Mouse (Mus musculus) lung, postnatal 4 days (tissue): ENCODE measurements around the gene Zfp60.
"Not testable (repeated sequence)": the region's sequence is repeated elsewhere in the genome, so short reads cannot be mapped to it uniquely, and the experiment has no call there.

Experiments used
- DNase-seq, 2 experiments: peaks; one replicate each; pipeline ENCODE4 v3.0.0; 2021

The Zfp60 gene

GRCm38 (mm10) chr7:27731281-27731883 is at the start of gene Zfp60:
TSS of gene Zfp60 (plus strand) at chr7:27731389.
- DNase-seq = peak; percentile 88 to 89

- no peak for DNase-seq
Observed at GRCm38 (mm10) chr7:27683218-27683617, 48.0 kb upstream of the Zfp60 start.

- DNase-seq = no peak
Observed at GRCm38 (mm10) chr7:27685220-27685619, 46.0 kb upstream of the Zfp60 start.

- DNase-seq = no peak
Observed at GRCm38 (mm10) chr7:27685681-27686080, 45.5 kb upstream of the Zfp60 start.

- DNase-seq = no peak
Observed at GRCm38 (mm10) chr7:27687043-27687442, 44.1 kb upstream of the Zfp60 start.

GRCm38 (mm10) chr7:27687836-27688235 is 43.4 kb upstream of the Zfp60 start:
- no peak for DNase-seq

GRCm38 (mm10) chr7:27688246-27688788 is 42.9 kb upstream of the Zfp60 start:
- no peak for DNase-seq

GRCm38 (mm10) chr7:27688815-27689612 is 42.2 kb upstream of the Zfp60 start, which contains the start of gene Zfp607b:
TSS of gene Zfp607b (plus strand) at chr7:27689340.
- peak; percentile 92 to 95 for DNase-seq

- DNase-seq = peak in 1 of 2 experiments; percentile 43
Observed at GRCm38 (mm10) chr7:27691076-27691475, 40.1 kb upstream of the Zfp60 start.

- no peak for DNase-seq
Observed at GRCm38 (mm10) chr7:27696711-27697110, 34.5 kb upstream of the Zfp60 start.

- no peak for DNase-seq
Observed at GRCm38 (mm10) chr7:27710402-27710801, 20.8 kb upstream of the Zfp60 start.

GRCm38 (mm10) chr7:27721951-27722350 is 9.2 kb upstream of the Zfp60 start:
- no peak for DNase-seq

GRCm38 (mm10) chr7:27725566-27726538 is 5.3 kb upstream of the Zfp60 start:
- peak in 1 of 2 experiments; percentile 43 for DNase-seq

GRCm38 (mm10) chr7:27727471-27727870 is 3.7 kb upstream of the Zfp60 start:
- DNase-seq = no peak

- DNase-seq = peak in 1 of 2 experiments; percentile 6
Observed at GRCm38 (mm10) chr7:27731946-27732345, 757 bp downstream of the Zfp60 start.

- no peak for DNase-seq
Observed at GRCm38 (mm10) chr7:27732508-27732907, 1.3 kb downstream of the Zfp60 start.

GRCm38 (mm10) chr7:27735457-27735856 is 4.3 kb downstream of the Zfp60 start:
- DNase-seq = no peak

GRCm38 (mm10) chr7:27756351-27757047 is 25.3 kb downstream of the Zfp60 start:
- no peak for DNase-seq

GRCm38 (mm10) chr7:27757048-27757375 is 25.8 kb downstream of the Zfp60 start:
- no peak for DNase-seq

GRCm38 (mm10) chr7:27765176-27765886 is 34.1 kb downstream of the Zfp60 start:
- no peak for DNase-seq

GRCm38 (mm10) chr7:27789306-27789705 is 58.1 kb downstream of the Zfp60 start:
- no peak for DNase-seq

GRCm38 (mm10) chr7:27793865-27794264 is 62.7 kb downstream of the Zfp60 start:
- not testable (repeated sequence) for DNase-seq
